Mouse (Mus musculus) heart, postnatal 14 days (tissue): Measurements from ENCODE around the gene Ly6g5b. TPM values are rescaled to one million over a fixed set of nuclear protein-coding genes. Genes with fewer than 3 reads are reported as not detected.
A peak's percentile ranks its signal among the peaks of the same experiment; 100 is the strongest.

Source experiments
- DNase-seq, 2 experiments: peaks; one replicate each; pipeline ENCODE4 v3.0.0; 2021 to 2022
- intact Hi-C: fragments of 180-260 bp; cut with DNase I; formaldehyde crosslinking; loops from one replicate; pipeline ENCODE4 v1.15.1; 2025
- long read RNA-seq, 2 experiments: library from polyadenylated mRNA; stranded (forward); transcript quantifications; one replicate each; pipeline ENCODE4 v2.0.0; 2021
- total RNA-seq, 2 experiments: library from RNA; stranded (reverse); gene quantifications; 2 replicates each; pipeline ENCODE4 v1.2.3; 2021

Ly6g5b gene
- under 1 TPM in 1 of 2 experiments, not detected in 1; 0.41 TPM for total RNA-seq
- long read RNA-seq, experiment 1, result 0 reads
- long read RNA-seq, experiment 2, result 0 reads

DNA sequence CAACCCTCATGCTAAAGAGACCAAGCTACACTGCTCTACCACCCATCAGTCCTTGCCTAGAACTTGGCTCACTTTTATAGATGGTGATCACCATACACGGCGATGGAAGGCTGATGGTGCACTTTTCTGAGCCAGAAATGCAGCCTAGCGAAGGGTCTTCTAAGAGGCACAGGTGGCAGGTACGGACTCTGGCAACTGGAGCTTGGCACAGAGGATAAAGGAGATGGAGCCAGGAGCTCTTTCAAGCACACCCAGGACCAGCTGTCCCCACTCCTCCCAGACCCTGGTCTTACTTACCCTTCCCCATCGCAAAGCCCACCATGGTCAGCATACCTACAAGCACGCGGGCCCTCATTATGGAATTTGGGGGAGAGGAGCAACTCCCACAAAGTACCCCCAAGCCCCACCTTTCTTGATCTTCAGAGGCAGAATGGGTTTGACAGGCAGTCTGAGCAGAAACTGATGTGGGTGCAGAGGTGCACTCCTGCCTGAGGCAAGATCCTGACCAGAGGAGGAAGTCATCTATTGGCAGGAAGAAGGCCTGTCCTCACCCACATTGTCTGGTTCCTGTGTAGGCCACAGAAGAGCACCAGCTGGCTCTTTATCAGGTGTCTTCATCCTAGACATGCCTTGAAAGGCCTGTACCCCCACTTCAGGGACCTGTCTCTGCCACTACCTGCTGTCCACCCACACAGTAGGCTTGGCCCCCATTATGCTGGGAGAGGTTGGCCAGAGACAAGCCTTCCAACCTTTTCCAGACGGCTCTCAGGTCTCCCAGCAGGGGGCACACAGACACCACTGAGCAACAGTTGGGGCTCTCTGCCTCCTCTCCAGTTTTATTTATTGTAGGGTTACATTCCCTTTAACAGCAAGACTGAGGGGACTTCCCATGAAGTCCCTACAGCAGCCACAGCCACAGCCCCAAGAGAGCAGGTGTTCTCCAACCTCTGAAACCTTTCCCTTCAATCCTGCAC lies at the start of gene Ly6g5b:
Ly6g5b (minus strand) TSS at position 383 of the 974 bp plus-strand sequence.
- intact Hi-C loops, result no loop called here
- DNase-seq, result no peak

DNA sequence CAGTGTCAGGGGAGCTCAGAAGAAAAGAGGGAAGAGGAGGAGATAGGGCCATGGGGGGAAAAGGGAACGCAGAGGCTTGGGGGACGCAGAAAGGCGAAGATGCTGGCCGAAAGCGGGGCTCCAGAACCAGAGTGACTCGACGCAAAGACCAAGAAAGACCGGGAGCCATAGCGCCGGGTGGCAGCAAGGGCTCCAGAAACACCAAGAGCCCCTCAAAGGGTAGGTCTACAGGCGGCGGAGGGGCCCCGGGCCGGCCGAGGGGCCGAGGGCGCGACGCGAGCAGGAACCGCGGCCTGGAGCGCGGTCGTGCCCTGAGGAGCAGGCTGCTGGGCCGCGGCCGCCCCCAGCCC lies 49.0 kb upstream of the Ly6g5b start:
- intact Hi-C loops, result loop anchor here (5.0 kb wide), 1 partner anchor 37 kb away; the partner anchor contains the start of gene D17H6S53E
- no peak for DNase-seq

DNA sequence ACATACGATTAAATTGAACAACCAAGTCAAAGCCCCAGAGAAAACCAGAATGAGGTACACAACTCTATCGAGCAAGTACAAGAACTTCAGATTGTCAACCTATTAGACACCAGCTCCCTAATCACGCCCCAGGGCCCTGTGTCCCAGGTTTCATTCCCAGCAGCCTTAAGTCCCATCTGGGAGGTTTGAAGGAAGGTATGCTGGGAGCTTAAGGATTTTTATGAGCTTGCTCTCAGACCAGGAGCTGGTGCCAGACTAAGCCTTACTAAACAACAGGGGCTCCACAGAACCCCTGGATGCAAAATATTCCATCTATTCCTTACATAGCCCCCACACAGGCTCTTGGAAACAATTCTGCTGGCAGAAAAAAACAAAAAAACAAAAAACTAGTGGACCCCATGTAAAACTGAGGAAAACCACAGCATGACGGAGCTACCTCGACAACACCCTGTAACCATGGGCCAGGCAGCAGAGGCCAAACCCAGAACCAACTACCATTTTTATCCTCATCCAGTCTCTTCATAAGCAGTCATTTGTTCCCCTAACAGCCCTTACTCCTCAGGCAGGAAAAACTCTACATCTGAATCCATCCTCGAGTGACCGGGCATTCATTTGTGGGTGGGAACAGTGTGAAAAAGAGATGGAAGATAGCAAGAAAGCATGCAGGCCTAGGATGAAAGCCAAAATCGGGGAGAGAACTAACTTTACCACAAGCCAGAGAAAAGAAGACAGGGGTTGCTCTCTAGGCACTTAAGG lies 48.3 kb upstream of the Ly6g5b start:
- intact Hi-C loops, result loop anchor here (1.0 to 5.0 kb wide), 2 partner anchors 27 to 36 kb away; partner anchors contain the start of gene D17H6S53E
- DNase-seq, result no peak

- DNase-seq, result peak in 1 of 2 experiments; percentile 51
- intact Hi-C loops, result loop anchor here (1.0 to 5.0 kb wide), 2 partner anchors 26 to 35 kb away; partner anchors contain the start of gene D17H6S53E
These were observed 47.5 kb upstream of the Ly6g5b start for GRCm38 (mm10) chr17:35162730-35163129.

DNA sequence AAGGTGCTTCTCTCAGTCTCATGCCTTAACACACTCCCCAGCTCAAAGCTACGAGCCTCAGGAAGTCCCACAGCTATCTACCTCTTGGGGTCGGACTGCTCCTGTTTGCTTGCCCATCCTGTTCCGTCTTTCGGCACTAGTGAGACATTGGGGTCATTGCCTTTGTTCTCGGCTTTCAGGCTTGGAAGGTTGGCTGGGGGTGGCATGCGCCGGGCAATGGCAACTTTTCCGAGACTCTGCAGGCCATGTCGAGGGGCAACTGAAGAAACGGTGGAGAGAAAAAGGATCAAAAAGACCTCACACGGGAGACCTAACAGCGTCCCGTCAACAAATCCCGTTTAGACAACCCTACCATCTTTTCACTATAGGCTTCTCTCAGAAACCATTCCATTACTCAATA lies 46.9 kb upstream of the Ly6g5b start:
- intact Hi-C loops, result loop anchor here (5.0 kb wide), 1 partner anchor 35 kb away; the partner anchor contains the start of gene D17H6S53E
- no peak for DNase-seq

DNA sequence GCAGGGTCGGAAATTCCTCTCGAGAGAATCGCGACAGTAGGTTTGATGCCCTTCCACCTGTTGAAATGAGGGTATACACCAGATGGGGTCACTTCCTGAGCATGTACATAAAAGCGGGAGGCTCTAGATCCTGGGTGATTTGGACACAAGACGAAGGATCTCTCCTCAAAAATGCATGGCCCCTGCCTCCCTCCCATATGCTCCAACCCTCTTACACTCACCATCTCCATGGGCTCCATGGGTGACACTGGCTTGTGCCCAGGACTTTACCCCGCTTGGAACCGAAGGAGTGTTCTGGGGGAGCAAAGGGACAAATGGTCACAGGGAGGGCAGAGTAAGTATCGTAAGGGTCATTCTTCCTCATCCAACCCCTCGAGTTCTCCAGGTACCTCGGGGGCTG lies 46.2 kb upstream of the Ly6g5b start:
- DNase-seq, result no peak
- intact Hi-C loops, result loop anchor here (5.0 kb wide), 1 partner anchor 34 kb away; the partner anchor contains the start of gene D17H6S53E

- no peak for DNase-seq
- intact Hi-C loops, result loop anchor here (5.0 to 10.0 kb wide), 2 partner anchors 32 to 1045 kb away; partner anchors contain the start of genes D17H6S53E and H2-DMa
These were observed 44.4 kb upstream of the Ly6g5b start for GRCm38 (mm10) chr17:35159638-35160037.

GRCm38 (mm10) chr17:35158850-35159593 lies 43.8 kb upstream of the Ly6g5b start:
- intact Hi-C loops, result loop anchor here (10.0 kb wide), 1 partner anchor 1044 kb away; the partner anchor contains the start of gene H2-DMa
- DNase-seq, result no peak

GRCm38 (mm10) chr17:35157661-35158175 lies 42.5 kb upstream of the Ly6g5b start:
- intact Hi-C loops, result loop anchor here (2.0 to 10.0 kb wide), 2 partner anchors 15 to 1043 kb away; partner anchors contain the start of gene H2-DMa
- DNase-seq, result no peak

DNA sequence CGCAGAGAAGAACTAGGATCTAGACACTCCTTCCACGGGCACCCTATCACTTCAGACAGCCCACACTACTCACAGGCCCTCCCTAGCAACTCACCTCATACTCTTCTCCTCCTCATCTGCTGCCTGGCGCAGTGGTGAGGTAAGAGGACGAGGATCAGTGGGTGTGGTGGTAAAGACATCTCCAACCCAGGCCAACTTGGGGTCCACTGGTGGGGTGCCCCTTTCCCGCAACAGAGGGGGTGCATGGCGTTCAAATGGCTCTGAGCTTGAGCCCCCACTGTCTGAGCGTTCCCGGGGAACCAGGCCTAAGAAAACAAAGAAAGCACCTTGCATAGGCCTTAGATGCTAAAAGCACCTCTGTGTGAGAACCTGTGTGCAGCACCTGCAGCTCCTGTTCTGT lies 42.0 kb upstream of the Ly6g5b start:
- intact Hi-C loops, result loop anchor here (2.0 to 10.0 kb wide), 2 partner anchors 14 to 1042 kb away; partner anchors contain the start of gene H2-DMa
- no peak for DNase-seq

DNA sequence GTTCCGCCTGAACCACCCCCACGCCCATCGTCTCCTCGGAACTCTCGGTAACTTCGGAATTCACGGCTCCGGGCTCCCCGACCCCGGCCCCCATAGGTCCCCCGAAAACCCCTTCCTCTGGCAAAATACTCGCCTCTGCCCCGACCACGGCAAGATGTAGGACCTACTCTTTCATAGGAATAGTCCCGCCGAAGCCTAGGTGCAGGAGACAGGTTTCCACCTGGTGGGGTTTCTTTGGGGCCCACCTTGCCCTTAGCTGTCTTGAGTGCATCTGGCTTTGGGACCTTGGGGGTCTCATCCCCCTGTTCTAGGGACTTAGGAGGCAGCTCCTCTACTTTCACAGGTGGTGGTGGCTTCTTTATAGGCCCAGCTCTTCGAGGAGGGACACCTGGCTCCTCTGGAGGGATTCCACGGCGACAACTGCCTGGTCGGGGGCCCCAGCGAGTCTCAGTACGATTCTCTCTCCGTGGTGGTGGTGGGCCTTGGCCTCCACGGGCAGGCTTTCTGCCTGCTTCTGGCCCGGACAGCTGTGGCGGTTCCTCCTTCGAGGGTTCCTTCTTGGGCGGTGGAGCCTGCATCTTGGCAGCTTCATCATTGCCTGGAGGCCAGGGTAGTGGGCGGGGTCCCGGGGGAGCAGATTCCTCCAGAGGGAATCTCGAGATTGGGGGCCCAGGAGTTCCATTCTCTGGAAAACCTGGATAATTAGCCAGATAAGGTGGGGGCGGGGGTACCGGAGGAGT lies 41.4 kb upstream of the Ly6g5b start:
- no peak for DNase-seq
- intact Hi-C loops, result loop anchor here (2.0 to 10.0 kb wide), 2 partner anchors 14 to 1042 kb away; partner anchors contain the start of gene H2-DMa

DNA sequence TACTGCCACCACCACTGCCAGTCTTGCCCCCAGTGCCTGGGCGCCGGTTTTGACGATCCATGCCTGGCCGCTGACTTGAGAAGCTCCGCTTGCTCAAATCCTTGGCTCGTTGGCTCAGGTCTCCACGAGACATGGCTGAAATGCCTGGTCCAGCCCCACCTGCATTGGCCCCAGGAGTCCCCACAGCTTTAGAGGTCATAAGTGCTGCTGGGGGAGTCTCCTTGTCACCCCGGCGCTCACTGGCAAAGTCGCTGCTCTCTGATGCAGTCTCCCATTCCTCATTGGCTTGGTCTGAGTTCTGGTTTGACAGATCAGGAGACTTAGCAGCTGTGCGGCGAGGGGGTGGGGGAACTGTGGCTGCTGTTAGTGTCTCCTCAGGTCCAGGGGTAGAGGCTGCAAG lies 40.2 kb upstream of the Ly6g5b start:
- intact Hi-C loops, result loop anchor here (10.0 kb wide), 1 partner anchor 1041 kb away; the partner anchor contains the start of gene H2-DMa
- DNase-seq, result no peak

- intact Hi-C loops, result loop anchor here (10.0 kb wide), 1 partner anchor 1040 kb away; the partner anchor contains the start of gene H2-DMa
- no peak for DNase-seq
These were observed 39.4 kb upstream of the Ly6g5b start for GRCm38 (mm10) chr17:35154616-35155015.

DNA sequence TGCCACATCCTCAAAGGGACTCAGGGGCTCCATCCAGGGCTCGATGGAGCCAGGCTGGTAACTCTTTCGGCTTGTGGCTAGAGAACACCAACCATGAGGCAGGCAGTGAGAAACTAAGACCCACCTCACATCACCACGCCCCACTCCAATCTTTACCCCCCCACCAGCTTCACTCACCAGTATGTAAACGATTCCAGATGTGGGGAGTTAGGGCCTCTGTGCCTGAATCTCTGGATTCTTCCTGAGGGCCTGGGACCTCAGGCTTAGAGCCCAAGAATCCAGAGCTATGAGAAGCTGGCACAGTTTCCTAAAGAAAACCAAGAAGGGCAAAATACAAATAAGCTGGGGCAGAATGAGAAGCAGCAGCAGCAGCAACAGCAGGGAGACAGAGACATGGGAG lies 38.7 kb upstream of the Ly6g5b start:
- DNase-seq, result no peak
- intact Hi-C loops, result loop anchor here (10.0 kb wide), 1 partner anchor 1039 kb away; the partner anchor contains the start of gene H2-DMa

DNA sequence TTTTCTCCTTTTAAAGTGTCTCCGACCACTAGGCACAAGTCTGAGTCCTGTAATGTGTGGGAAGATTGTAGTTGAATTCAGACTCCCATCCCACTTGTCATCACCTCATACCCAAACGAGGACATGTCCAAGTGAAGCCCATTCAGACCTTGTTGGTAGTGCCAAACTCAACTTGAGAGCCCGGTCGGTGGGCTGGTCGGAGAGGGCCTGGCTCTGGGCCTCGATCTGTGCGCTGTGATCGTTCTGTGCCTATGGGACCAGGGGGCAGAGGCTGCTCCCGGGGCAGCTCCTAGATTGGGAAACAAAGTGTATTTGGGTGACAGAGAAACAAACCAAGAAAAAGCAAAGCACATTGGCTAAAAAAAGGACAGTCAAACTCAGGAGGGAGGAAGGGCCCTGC lies 37.8 kb upstream of the Ly6g5b start:
- intact Hi-C loops, result loop anchor here (10.0 kb wide), 1 partner anchor 1038 kb away; the partner anchor contains the start of gene H2-DMa

DNA sequence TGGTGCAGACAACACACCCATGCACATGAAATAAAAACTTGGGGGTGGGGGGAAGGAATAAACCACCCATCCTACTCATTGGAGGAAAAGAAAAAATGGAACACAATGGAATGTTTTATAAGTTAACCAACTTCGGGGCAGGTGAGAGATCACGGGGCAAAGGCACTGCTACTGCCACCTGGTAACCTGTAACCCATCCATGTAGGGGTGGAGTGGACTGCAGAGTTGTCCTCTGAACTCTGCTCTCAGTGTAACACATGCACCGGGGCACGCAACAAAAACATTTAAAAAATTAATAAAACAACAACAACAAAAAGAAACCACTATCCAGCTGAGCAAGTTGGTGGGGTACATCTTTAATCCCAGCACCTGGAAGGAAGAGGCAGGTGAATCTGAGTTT lies 36.9 kb upstream of the Ly6g5b start:
- no peak for DNase-seq
- intact Hi-C loops, result loop anchor here (10.0 kb wide), 1 partner anchor 1037 kb away; the partner anchor contains the start of gene H2-DMa

More for the DNA sequence above, 37.8 kb upstream of the Ly6g5b start:
- no peak for DNase-seq

DNA sequence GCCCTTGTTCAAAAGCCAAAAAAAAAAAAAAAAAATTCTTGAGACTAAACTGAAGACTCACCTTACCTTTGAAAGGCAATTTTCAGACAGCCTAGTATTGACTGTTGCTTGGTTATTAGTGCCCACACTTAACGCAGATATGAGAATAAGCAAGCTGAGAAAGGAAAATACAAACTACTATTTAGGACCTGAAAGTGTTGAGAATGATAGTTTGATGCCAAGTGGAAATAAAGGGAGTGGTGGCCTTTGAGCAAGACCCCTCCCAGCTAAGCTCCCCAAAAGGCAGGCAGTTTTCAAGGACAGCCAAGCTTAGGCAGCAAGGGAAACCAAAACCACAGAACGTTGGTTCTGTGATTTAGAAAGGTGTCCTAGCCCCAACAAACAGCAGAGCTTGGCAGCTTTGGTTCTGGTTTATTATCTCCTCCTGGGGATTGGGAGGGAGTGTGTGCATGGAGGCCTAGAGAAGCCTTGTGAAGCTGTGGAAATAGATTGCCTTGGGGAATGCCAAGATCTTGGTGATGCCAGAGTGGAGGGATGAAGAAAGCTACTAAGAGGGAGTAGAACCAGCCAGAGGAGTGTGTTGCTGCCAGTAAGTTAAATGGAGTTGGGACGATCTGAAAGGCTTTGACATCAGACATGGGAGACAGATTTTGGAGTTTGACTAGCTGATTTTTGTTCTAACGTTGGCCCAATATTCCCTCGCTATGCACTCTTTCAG lies 32.9 kb upstream of the Ly6g5b start:
- intact Hi-C loops, result no loop called here
- DNase-seq, result no peak

GRCm38 (mm10) chr17:35147348-35147747 lies 32.1 kb upstream of the Ly6g5b start:
- intact Hi-C loops, result no loop called here

More at GRCm38 (mm10) chr17:35147348-35147747, 32.1 kb upstream of the Ly6g5b start:
- DNase-seq, result no peak
